Mouse (Mus musculus) limb, embryonic 14.5 days (tissue): ENCODE results near the gene Jak3. TPM values are rescaled to one million over a fixed set of nuclear protein-coding genes. Genes with fewer than 3 reads are reported as not detected.

Source experiments
- ATAC-seq: fragments of 200-750 bp; cut with Nextera tagmentation; 2 replicates; pipeline ENCODE4 v1.8.0; 2017; ENCODE audit warnings: low read depth, moderate number of reproducible peaks, moderate TSS enrichment; ENCODE audit not compliant: low FRiP score
- DNase-seq: peaks from one replicate; pipeline ENCODE4 v3.0.0-alpha.2; 2015; ENCODE audit warnings: low spot score
- H3K27ac ChIP-seq: fragments of 300-500 bp; sonication (generic); replicated peaks from 2 replicates; pipeline ENCODE4 v1.5.1; 2014; ENCODE audit warnings: low read depth, mild to moderate bottlenecking, low read length, moderate library complexity, mixed read lengths
- H3K27me3 ChIP-seq: fragments of 300-500 bp; sonication (generic); 2 replicates; pipeline ENCODE4 v1.6.1; 2014; ENCODE audit warnings: low read length, mixed read lengths; ENCODE audit not compliant: control insufficient read depth, insufficient read depth
- H3K36me3 ChIP-seq: fragments of 300-500 bp; sonication (generic); 2 replicates; pipeline ENCODE4 v1.6.1; 2014; ENCODE audit warnings: mild to moderate bottlenecking, low read length, moderate library complexity, mixed read lengths; ENCODE audit not compliant: control insufficient read depth, insufficient read depth
- H3K4me1 ChIP-seq: fragments of 300-500 bp; sonication (generic); 2 replicates; pipeline ENCODE4 v1.6.1; 2014; ENCODE audit warnings: antibody characterized with exemption, low read length, mixed read lengths; ENCODE audit not compliant: control insufficient read depth, insufficient read depth
- H3K4me2 ChIP-seq: fragments of 300-500 bp; sonication (generic); replicated peaks from 2 replicates; pipeline ENCODE4 v1.6.1; 2014; ENCODE audit warnings: low read depth, mild to moderate bottlenecking, low read length, moderate library complexity; ENCODE audit not compliant: severe bottlenecking
- H3K4me3 ChIP-seq: fragments of 300-500 bp; sonication (generic); replicated peaks from 2 replicates; pipeline ENCODE4 v1.5.1; 2014; ENCODE audit warnings: low read length
- H3K9ac ChIP-seq: fragments of 300-500 bp; sonication (generic); 2 replicates; pipeline ENCODE4 v1.6.1; 2014; ENCODE audit warnings: mild to moderate bottlenecking, low read depth, low read length, moderate library complexity; ENCODE audit not compliant: severe bottlenecking
- H3K9me3 ChIP-seq: fragments of 300-500 bp; sonication (generic); 2 replicates; pipeline ENCODE4 v1.6.1; 2016; ENCODE audit warnings: low read length; ENCODE audit not compliant: control insufficient read depth
- POLR2A ChIP-seq: fragments of 200-500 bp; IDR thresholded peaks from 2 replicates; pipeline ENCODE4 v1.8.0; 2012; ENCODE audit warnings: inconsistent platforms, mild to moderate bottlenecking, moderate library complexity, borderline replicate concordance; ENCODE audit not compliant: insufficient read depth, insufficient read length; ENCODE audit errors: extremely low read depth
- WGBS: fragments of 180-500 bp; shearing (Covaris S2); extraction: QIAGEN DNeasy Blood & Tissue Kit; methylation state at CpG from one replicate; pipeline ENCODE4 v1.1.7; 2014; 5-methylcytosine and 5-hydroxymethylcytosine counted together
- polyA plus RNA-seq, 2 experiments: library from polyadenylated mRNA; depleted of rRNA in 1 of 2; stranded (reverse) in 1 of 2; unstranded in 1 of 2; fragments of >200 nt; fragmentation: Nextera tagmentation in 1 of 2; extraction: Ambion mirVana in 1 of 2; gene quantifications; 2 replicates each; pipeline versions ENCODE4 v1.2.1 to v1.2.3; 2012 to 2014

The Jak3 gene
- polyA plus RNA-seq, 2 experiments = 5.2 to 8.0 TPM

- WGBS = 51% methylated on average over 9 of the region's 9 CpGs
- peaks cover 5% of the 10 kb centered on the region; the same call in 1 of the 2 replicates for H3K4me1 ChIP-seq
- H3K36me3 ChIP-seq = no peaks in the 10 kb centered on the region
- no peaks in the 10 kb centered on the region for H3K9me3 ChIP-seq
- H3K4me3 ChIP-seq = peak overlapping the region; percentile 62
- DNase-seq (no peak), ATAC-seq (no peak)
- H3K27me3 ChIP-seq = peaks cover 54% of the 10 kb centered on the region
- H3K9ac ChIP-seq = peak overlapping the region; percentile 60
- H3K4me2 ChIP-seq = peak overlapping the region; percentile 92
- no peak for TF ChIP-seq POLR2A
- no peak overlapping the region for H3K27ac ChIP-seq
Measured at GRCm38 (mm10) chr8:71676803-71677202, 707 bp downstream of the Jak3 start.

GRCm38 (mm10) chr8:71677555-71677954 lies 1.5 kb downstream of the Jak3 start:
- TF ChIP-seq POLR2A = no peak
- Histone ChIP-seq H3K36me3 (no peaks in the 10 kb centered on the region), H3K4me1 (peaks cover 4% of the 10 kb centered on the region; the same call in 1 of the 2 replicates), H3K27ac (no peak overlapping the region), H3K27me3 (peaks cover 61% of the 10 kb centered on the region), H3K9me3 (no peaks in the 10 kb centered on the region), H3K4me2 (no peak overlapping the region), H3K9ac (no peak overlapping the region), H3K4me3 (no peak overlapping the region)
- DNase-seq = no peak
- no peak for ATAC-seq

GRCm38 (mm10) chr8:71678216-71678615 lies 2.1 kb downstream of the Jak3 start:
- 60% methylated on average over 4 of the region's 4 CpGs for WGBS
- Histone ChIP-seq H3K9me3 (no peaks in the 10 kb centered on the region), H3K27ac (no peak overlapping the region), H3K9ac (no peak overlapping the region), H3K4me2 (no peak overlapping the region), H3K4me3 (no peak overlapping the region), H3K27me3 (peaks cover 68% of the 10 kb centered on the region), H3K36me3 (no peaks in the 10 kb centered on the region), H3K4me1 (peaks cover 4% of the 10 kb centered on the region; the same call in 1 of the 2 replicates)
- ATAC-seq (no peak), DNase-seq (no peak)
- no peak for TF ChIP-seq POLR2A

- H3K9ac ChIP-seq = 0 out of 2 replicates have a peak overlapping the region, but pooled peaks have one; percentile 16
- peaks cover 4% of the 10 kb centered on the region; the same call in 1 of the 2 replicates for H3K4me1 ChIP-seq
- no peak for DNase-seq
- 16% methylated on average over 15 of the region's 16 CpGs for WGBS
- peak overlapping the region; percentile 14; the same call in 1 of the 2 replicates for H3K4me3 ChIP-seq
- H3K27me3 ChIP-seq = peaks cover 77% of the 10 kb centered on the region
- TF ChIP-seq POLR2A = no peak
- no peaks in the 10 kb centered on the region for H3K36me3 ChIP-seq
- peak overlapping the region; percentile 41 for H3K4me2 ChIP-seq
- H3K9me3 ChIP-seq = no peaks in the 10 kb centered on the region
- no peak for ATAC-seq
- H3K27ac ChIP-seq = no peak overlapping the region
Measured at GRCm38 (mm10) chr8:71679116-71679515, 3.0 kb downstream of the Jak3 start.

- H3K4me2 ChIP-seq = peak overlapping the region; percentile 41
- peak overlapping the region; percentile 14; the same call in 1 of the 2 replicates for H3K4me3 ChIP-seq
- H3K27me3 ChIP-seq = peaks cover 82% of the 10 kb centered on the region
- DNase-seq = no peak
- ATAC-seq = no peak
- H3K36me3 ChIP-seq = no peaks in the 10 kb centered on the region
- 0 out of 2 replicates have a peak overlapping the region, but pooled peaks have one; percentile 16 for H3K9ac ChIP-seq
- no peak overlapping the region for H3K27ac ChIP-seq
- no peaks in the 10 kb centered on the region for H3K9me3 ChIP-seq
- TF ChIP-seq POLR2A = no peak
- peaks cover 4% of the 10 kb centered on the region; the same call in 1 of the 2 replicates for H3K4me1 ChIP-seq
- 5% methylated on average over 45 of the region's 46 CpGs for WGBS
Measured at GRCm38 (mm10) chr8:71679550-71680168, 3.6 kb downstream of the Jak3 start.
